Mouse (Mus musculus) spleen, adult 2 months (tissue): ENCODE data around the gene Nr4a2. TPM values are rescaled to one million over a fixed set of nuclear protein-coding genes. Genes with fewer than 3 reads are reported as not detected.

ENCODE experiments used
- DNase-seq, 2 experiments: peaks; one replicate each; pipeline versions ENCODE4 v3.0.0 to v3.0.0-alpha.2; 2012 to 2021; ENCODE audit warnings: low spot score in 2 of 2, low read depth in 1 of 2
- H3K27ac ChIP-seq: fragments of 200-500 bp; 2 replicates; pipeline ENCODE4 v1.5.1; 2012; ENCODE audit warnings: low read length, inconsistent platforms; ENCODE audit not compliant: insufficient read depth
- H3K27me3 ChIP-seq: fragments of 200-500 bp; 2 replicates; pipeline ENCODE4 v1.6.1; 2012; ENCODE audit warnings: mild to moderate bottlenecking, moderate library complexity, low read length, inconsistent platforms; ENCODE audit not compliant: control insufficient read depth, insufficient read depth
- H3K36me3 ChIP-seq: fragments of 200-500 bp; 2 replicates; pipeline ENCODE4 v1.6.1; 2012; ENCODE audit warnings: mild to moderate bottlenecking, low read length, inconsistent platforms; ENCODE audit not compliant: control insufficient read depth, insufficient read depth
- H3K4me1 ChIP-seq: fragments of 200-500 bp; 2 replicates; pipeline ENCODE4 v1.6.1; 2011; ENCODE audit warnings: inconsistent platforms; ENCODE audit not compliant: control insufficient read depth, insufficient read depth, insufficient read length
- H3K4me3 ChIP-seq: fragments of 200-500 bp; 2 replicates; pipeline ENCODE4 v1.5.1; 2011; ENCODE audit warnings: mild to moderate bottlenecking, inconsistent platforms; ENCODE audit not compliant: insufficient read depth, insufficient read length; ENCODE audit errors: extremely low read depth
- CTCF ChIP-seq: fragments of 200-500 bp; IDR thresholded peaks from 2 replicates; pipeline ENCODE4 v1.5.1; 2011; ENCODE audit warnings: mild to moderate bottlenecking, inconsistent platforms; ENCODE audit not compliant: insufficient read depth, insufficient read length, insufficient replicate concordance; ENCODE audit errors: extremely low read depth
- POLR2A ChIP-seq: fragments of 200-500 bp; IDR thresholded peaks from 2 replicates; pipeline ENCODE4 v1.6.1; 2011; ENCODE audit warnings: low read depth, low read length, inconsistent platforms
- WGBS: fragments of 180-500 bp; shearing (Covaris S2); methylation state at CpG from one replicate; pipeline ENCODE4 v1.1.7; 2018; 5-methylcytosine and 5-hydroxymethylcytosine counted together
- polyA plus RNA-seq: library from polyadenylated mRNA; depleted of rRNA; stranded (reverse); fragments of >200 nt; gene quantifications from 2 replicates; pipeline ENCODE4 v1.2.3, GENCODE M21; 2012

Gene Nr4a2
- polyA plus RNA-seq, 1 experiment = 0.61 TPM

DNA sequence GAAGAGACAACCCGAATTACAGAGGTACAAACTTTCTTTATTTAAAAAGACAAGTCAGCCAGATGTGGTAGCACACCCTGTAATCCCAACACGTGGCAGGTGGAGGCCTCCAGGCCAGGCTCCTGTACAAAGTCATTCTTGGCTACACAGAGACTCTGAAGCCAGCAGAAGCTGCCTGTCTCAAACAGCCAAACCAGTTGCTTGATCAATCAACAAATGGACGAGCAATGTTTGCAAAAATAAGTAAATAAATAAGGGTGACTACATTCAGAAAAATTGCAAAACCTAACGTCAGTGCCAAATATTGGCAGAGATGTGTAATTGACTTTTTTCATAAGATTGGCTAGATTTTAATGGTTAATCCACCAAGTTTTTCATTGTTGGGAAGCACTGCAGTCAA is 3.7 kb upstream of the Nr4a2 start:
- peaks cover 11% of the 10 kb centered on the region for H3K27me3 ChIP-seq
- no peaks in the 10 kb centered on the region for H3K36me3 ChIP-seq
- H3K27ac ChIP-seq = no peak overlapping the region
- no peak overlapping the region for H3K4me3 ChIP-seq
- WGBS = 77% methylated on average over 4 of the region's 4 CpGs
- no peak for TF ChIP-seq CTCF
- no peaks in the 10 kb centered on the region for H3K4me1 ChIP-seq
- DNase-seq = no peak

GRCm38 (mm10) chr2:57125891-57126290 is 2.1 kb upstream of the Nr4a2 start:
- no peak for DNase-seq
- Histone ChIP-seq H3K4me1 (no peaks in the 10 kb centered on the region), H3K4me3 (no peak overlapping the region), H3K27me3 (peaks cover 11% of the 10 kb centered on the region), H3K27ac (no peak overlapping the region), H3K36me3 (no peaks in the 10 kb centered on the region)
- TF ChIP-seq POLR2A (no peak), CTCF (no peak)
- WGBS = 75% methylated on average over 6 of the region's 6 CpGs

DNA sequence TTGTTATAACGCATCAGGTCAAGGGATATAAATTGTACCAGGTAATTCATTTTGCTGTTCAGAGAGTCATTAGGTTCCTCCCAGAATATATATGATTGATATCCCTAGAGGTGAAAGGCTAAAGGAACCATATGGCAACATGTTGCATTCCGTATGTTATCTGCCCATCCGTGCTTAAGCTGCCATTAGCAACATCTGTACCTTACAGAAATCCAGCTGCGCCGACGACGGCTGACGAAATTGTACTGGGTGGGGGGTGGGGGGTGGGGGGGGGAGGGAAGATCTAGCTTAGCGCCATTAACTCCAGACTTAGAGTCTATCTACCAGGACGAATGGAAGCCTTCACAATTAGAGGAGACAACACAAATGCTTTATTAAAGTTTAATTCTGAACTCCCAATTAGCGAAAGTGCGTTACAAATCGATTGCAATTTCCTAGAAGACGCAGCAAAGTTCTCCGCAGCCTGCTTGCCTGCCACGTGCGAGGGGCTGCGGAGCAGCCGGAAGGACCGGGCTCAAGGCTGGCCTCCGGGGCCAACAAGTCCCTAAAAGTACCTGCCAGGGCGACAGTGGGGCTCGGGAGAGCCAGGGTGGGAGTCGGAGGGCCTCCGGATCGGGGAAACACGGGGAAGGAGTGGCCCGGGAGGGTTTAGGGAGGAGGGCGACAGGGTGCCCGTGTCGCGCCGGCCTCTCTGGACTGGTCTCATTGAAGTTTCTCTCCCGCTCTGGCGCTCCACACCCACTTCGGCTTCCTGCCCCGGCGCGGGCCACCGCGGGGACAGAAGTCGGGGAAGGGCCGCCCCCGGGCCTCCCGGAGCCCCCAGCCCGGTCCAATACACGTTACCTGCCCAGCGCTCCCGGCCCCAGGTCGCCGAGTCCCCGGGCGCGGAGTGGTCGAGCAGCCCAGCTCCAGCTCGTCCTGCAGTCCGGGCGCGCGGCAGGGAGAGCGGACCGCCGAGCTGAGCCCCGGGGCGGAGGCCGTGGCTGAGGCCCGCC is 520 bp downstream of the Nr4a2 start:
- H3K27ac ChIP-seq = peak overlapping the region; percentile 32; the same call in 1 of the 2 replicates
- TF ChIP-seq POLR2A (no peak), CTCF (no peak)

DNA sequence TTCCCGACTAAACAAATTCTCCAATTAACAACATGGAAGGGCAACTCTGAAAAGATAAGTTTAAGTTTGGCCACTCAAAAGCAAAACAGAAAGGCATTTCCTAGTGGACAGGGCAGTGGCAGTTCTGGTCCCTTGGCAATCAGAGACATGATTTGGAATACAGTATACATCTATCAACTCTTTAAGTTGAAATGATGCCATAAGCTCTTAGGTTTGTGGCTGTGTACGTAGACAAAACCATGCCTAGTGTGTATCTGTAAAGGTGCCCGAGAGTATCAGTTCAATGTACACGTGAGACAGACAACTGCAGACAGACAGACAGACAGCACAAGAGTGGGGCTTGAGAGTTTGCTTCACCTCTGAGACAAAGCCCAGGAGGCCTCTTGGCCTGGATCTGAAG is 2.7 kb downstream of the Nr4a2 start:
- TF ChIP-seq POLR2A (no peak), CTCF (no peak)
- DNase-seq = no peak
- Histone ChIP-seq H3K27ac (no peak overlapping the region), H3K36me3 (no peaks in the 10 kb centered on the region), H3K4me1 (no peaks in the 10 kb centered on the region), H3K4me3 (no peak overlapping the region), H3K27me3 (peaks cover 17% of the 10 kb centered on the region)
- 89% methylated on average over 4 of the region's 4 CpGs for WGBS

More for the DNA sequence above, 520 bp downstream of the Nr4a2 start:
- DNase-seq = no peak
- H3K4me1 ChIP-seq = no peaks in the 10 kb centered on the region
- WGBS = 2% methylated on average over 66 of the region's 67 CpGs
- H3K27me3 ChIP-seq = peaks cover 11% of the 10 kb centered on the region
- H3K36me3 ChIP-seq = no peaks in the 10 kb centered on the region
- H3K4me3 ChIP-seq = peak overlapping the region; percentile 80

DNA sequence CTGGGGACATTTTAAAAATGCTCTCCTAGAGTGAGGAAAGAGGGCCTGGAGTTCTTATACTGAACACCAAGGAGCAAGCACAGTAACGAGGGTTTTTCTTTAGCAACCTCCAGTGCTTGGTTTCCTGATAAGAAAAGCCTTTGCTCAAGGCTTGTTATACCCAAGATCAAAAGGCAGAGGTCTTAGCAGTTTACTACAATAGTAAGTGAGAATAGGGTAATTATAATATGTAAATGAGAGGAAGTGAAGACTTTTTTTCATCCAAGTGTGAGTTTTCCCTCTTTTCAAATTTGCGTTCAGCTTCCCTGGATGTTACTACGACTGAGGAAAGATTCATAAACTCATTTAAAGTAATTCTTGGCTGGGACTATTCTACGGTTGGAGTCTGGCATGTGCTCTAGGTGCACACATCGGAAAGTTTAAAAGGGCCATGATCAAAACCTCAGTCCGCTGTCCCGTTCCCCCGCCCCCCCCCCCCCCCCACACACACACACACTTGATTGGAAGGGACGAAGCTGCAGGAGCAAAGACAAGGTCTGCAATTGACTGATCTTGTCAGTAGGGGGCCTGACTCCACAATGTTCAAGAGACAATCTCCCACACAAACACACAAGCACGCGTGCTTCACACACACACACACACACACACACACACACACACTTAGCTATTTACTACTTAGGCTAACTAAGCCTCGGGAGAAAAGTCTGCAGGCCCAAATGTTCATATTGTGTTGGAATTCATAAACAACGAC is 6.4 kb downstream of the Nr4a2 start:
- WGBS = 2% methylated on average over 11 of the region's 13 CpGs
- TF ChIP-seq POLR2A (no peak), CTCF (peak; percentile 22; the same call in 1 of the 2 replicates)
- peaks cover 8% of the 10 kb centered on the region; the same call in 1 of the 2 replicates for H3K4me1 ChIP-seq
- no peak overlapping the region for H3K27ac ChIP-seq
- DNase-seq = peak; percentile 37 to 47
- H3K4me3 ChIP-seq = peak overlapping the region; percentile 67
- H3K36me3 ChIP-seq = no peaks in the 10 kb centered on the region
- H3K27me3 ChIP-seq = peaks cover 20% of the 10 kb centered on the region

GRCm38 (mm10) chr2:57116366-57117200 is 7.2 kb downstream of the Nr4a2 start:
- Histone ChIP-seq H3K27ac (peak overlapping the region; percentile 14; the same call in 1 of the 2 replicates), H3K27me3 (peaks cover 28% of the 10 kb centered on the region), H3K36me3 (no peaks in the 10 kb centered on the region), H3K4me3 (peak overlapping the region; percentile 67), H3K4me1 (peaks cover 8% of the 10 kb centered on the region; the same call in 1 of the 2 replicates)
- DNase-seq = no peak
- WGBS = under 1% methylated on average over 47 of the region's 47 CpGs
- no peak for TF ChIP-seq POLR2A
- TF ChIP-seq CTCF = no peak
